Mouse (Mus musculus) frontal cortex, postnatal 14 days (tissue): Measurements from ENCODE around the gene Csnk2a2.
A peak's percentile ranks its signal among the peaks of the same experiment; 100 is the strongest.

ENCODE experiments used
- DNase-seq, 2 experiments: peaks; one replicate each; pipeline ENCODE4 v3.0.0; 2022; ENCODE audit warnings: low spot score in 2 of 2

Csnk2a2 gene

DNA sequence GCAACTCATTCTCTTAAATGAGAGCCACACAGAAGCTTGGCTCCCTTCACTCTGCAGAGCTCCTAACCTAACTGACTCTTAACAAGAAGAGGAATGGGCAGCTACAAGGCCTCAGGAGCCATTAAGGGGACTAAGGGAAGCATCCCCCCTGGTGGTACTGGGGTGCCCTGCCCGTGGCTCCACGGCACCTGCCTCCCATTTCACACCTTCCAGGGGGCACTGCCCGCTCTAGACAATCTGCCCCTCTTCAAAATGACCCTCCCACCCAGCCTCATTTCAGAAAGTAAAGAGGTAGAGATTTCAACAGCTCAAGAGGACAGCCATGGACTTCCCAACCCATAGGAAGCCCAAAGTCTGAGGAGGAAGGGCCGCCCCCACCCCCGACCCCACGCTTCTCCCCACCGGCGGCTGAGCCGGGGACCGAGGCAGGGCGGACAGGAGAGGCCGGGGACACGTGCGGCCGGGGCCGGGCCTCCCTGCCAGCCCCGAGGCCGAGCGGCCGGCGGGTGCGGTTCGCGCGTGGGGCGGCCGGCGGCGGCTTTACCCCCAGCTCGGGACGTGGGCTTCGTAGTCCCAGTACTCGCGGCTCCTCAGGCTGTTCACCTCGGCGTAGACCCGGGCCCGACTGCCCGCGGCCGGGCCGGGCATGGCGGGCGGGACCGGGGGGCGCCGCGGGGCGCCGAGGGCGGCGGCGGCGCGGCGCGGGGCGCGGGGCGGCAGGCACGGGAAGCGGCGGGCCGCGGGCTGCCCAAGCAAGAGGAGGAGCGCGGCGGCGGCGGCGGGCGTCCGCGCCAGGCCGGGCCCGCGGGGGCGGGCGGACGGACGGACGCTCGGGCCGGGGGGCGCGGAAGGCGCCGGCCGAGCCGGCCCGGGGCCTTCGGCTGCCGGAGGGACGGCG lies 1.8 kb downstream of the Csnk2a2 start:
- DNase-seq: no peak

DNA sequence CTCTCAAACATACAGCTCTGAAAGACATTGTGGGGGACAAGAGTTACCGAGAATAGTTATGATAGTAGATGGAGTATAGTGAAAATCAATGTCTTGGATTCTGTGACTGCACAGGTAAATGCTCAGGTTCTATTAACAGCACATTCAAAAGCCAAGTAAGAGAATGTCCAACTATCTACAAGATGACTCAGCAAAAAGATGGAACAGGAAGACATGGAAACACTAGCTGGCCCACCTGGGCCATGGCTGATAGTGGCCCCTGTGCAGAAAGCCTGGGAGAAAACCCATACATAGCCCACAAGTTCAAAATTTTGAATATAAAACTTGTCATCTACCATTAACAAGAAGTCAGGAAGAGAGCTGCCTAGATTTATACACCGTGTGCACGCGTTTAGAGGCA lies 19.8 kb downstream of the Csnk2a2 start:
- no peak for DNase-seq

DNA sequence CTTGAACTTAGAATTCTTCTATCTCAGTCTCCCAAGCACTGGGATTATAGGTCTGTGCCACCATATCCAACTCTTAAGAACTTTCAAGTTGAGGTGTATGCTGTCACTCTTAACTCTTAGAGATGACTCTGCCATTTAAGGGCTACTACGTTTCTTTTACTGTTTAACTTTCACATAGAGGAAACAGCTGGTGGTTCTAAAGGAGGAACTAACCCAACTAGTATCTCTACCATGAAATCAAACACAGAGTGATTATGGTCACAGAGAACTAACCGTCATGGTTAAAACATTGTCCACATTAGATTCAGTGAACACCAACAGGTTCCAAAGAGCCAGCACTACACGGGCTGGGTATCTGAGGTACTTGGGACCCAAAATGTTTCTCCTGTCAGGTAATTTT lies 20.8 kb downstream of the Csnk2a2 start:
- no peak for DNase-seq

DNA sequence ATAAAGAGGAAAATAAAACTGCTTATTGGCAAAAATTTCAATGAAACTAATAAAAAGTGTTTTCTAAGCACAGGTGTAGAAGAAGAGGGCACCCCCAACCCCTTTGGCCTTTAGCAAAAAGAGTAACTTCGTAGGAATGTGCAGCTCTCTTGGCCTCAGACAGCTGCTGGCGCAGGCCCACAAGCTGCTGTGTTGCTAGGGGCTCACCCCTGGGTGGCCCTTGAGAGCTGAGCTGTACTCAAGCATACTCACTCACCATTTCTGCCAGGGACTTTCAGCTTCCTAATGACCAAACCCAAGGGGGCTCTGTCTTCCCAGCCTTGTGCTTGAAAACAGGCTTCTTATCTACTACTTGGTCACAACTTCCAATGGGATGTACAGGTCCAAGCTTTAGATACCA lies 23.3 kb downstream of the Csnk2a2 start:
- DNase-seq: no peak

DNA sequence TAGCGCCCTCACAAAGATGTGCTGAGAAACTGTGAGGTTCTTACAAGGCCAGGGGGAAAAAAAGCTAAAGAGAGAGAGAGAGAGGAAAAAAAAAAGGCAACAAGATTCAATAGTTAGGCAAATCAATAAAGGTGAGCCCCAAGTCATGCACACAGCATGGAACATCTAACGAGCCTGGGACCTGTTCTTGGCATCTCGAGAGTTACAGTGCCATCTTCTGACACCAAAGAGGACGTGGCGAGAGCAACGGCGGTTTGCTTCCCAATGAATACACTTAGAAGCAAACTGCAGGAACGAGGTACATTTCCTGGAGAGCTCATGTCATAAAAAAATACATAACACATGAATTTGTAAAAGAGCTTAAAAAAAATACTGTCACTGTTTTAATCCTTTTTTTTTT lies 37.3 kb downstream of the Csnk2a2 start:
- no peak for DNase-seq

DNA sequence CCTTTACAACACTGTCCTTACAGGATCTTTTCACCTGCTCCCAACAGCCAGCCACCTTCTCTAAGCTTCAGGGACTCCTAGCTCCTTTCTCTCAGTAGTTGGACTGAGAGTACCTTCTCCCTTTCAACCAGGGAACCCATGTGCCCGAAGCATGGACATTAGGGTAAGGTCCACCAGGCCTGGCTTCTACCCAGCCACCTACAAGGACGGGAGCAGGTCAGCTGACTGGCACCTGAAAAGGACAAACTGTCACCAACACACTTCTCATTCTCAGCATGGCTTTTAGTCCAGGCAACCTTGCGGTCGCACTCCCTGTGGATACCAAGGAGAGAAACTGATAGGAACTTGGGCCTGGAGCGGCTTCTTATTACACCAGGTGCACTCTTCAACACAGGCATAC lies 39.6 kb downstream of the Csnk2a2 start:
- no peak for DNase-seq

DNA sequence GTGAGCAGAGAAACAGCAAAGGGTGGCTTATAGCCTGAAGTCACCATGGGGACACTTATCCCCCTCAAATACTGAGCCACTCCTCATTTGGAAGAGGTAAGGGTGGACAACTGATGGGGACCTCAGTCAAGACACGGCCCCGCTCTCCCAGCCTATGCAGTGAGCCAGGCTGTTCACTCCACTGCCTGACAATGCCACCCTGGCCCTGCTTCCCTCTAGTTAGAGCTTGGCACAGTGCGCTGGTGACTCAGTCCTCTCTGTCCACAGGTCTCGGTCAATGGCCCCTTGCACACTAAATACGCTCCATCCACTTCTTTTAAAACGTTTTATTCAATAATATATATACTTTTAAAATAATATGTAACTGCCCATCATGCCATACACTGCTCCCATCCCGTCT lies 42.2 kb downstream of the Csnk2a2 start:
- DNase-seq: no peak

DNA sequence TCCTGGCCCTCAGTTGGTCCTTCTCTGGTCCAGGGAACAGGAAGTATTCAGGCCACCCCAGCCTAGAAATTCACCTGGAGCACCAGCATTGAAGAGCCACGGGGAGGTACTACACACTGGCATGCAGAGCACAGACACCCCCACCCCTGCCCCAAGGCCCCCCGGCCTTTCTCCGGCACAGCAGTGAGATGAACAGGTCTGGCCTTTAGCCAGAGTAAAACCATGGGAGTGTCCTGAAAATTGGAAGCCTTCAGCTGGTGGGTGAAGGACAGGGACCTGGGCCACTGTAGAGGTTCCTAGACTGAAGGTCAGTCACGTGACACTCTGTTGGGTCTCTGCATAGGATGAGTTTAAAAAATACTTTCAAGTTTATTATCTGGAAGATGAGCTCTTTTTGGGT lies 44.8 kb downstream of the Csnk2a2 start:
- DNase-seq: no peak

DNA sequence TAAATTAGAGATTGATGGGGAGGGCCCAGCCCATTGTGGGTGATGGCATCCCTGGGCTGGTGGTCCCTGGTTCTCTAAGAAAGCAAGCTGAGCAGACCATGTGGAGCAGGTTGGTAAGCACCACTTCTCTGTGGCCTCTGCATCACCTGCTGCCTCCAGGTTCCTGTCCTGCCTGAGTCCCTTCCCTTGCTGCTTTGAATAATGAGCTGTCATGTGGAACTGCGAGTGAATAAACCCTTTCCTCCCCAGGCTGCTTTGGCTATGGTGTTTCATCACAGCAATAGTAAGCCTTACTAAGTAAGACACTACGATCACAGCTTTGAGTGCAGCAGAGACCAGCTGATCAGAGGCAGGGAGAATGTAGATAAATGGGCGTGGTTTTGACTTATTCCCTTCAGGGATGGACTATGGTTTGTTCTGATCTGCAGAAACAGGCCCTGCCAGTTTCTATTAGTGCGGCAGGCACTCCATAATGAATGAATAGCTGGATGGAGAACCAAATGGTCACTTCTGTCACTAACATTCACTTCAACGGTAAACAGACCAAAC lies 48.3 kb downstream of the Csnk2a2 start:
- no peak for DNase-seq

DNA sequence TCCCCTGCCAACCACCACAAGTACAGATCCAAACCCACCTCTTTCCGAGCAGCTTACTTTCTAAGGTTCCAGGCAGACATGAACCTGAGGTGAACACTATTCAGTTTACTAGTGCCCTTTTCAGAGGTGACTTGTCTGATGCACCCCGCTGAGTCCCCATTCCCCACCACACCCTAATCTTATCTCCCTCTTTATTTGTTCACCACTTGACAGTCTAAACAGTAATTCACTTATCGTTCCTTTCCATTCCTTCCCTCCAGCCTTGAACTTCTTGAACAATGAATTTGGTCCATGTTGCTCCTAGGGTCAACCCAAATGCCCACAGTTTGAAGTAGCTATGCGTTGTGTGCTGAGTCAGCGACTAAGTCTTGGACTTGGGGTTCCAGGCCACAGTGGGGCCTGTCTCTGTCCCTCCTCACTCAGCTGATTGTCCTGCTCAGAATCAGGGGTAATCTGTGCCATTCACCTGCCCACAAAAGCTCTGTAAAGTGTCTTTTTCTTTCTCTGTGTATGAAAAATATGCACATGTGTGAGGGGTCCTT lies 49.6 kb downstream of the Csnk2a2 start:
- no peak for DNase-seq

DNA sequence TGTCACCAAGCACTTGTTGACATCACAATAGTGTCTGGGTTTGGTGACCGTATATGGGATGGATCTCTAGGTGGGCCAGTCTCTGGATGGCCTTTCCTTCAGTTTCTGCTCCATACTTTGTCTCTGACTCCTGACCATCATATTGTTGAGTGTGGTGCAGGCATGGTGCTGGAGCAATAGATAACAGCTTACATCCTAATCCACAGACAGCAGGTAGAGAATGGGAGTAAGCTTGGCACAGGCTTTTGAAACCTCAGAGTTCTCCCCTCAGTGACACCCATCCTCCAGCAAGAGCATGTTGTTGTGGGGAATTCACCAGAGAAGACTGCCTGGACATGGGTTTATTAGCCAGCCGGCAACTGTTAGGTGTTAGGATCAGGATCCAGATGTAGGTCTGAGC lies 50.4 kb downstream of the Csnk2a2 start:
- DNase-seq: no peak

DNA sequence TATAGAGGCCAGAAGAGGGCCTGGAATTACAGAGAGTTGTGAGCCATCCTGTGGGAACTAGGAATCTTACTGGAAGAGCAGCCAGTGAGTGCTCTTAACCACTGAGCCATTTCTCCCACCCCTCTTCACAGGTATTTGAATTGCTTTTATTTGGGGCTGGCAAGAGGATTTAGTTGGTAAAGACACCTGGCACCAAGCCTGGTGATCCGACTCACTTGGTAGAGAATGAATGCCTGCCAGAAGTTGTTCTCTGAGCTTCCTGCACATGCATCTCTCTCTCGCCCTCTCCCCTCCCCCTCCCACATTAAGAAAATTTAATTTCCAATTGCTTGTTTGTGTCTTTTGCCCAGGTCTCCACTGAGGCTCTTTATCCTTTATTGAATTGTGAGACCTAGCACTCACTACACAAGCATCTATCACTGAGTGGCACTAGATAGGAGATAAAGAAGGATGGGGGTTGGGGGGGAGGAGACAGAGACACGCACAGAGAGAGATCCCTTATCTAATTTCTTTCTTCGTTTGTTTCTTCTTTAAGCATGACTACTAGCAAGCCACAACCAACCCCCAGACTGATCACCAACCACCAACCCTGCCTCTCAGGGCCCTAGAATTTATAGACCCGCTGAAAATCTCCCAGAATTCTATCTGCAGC lies 52.4 kb downstream of the Csnk2a2 start:
- DNase-seq: no peak

DNA sequence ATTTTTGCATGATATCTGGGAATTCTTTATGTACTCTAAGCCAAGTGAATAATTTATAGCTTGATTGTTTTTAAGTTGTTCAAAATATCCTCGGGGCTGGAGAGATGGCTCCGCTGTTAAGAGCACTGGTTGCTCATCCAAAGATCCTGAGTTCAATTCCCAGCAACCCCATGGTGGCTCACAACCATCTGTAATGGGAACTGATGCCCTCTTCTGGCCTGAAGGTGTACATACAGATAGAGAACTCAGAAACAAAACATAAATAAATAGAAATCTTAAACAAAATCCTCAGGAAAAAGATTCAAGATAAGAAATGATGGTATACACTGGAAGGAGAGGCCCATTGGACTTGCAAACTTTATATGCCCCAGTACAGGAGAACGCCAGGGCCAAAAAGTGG lies 53.9 kb downstream of the Csnk2a2 start:
- no peak for DNase-seq

DNA sequence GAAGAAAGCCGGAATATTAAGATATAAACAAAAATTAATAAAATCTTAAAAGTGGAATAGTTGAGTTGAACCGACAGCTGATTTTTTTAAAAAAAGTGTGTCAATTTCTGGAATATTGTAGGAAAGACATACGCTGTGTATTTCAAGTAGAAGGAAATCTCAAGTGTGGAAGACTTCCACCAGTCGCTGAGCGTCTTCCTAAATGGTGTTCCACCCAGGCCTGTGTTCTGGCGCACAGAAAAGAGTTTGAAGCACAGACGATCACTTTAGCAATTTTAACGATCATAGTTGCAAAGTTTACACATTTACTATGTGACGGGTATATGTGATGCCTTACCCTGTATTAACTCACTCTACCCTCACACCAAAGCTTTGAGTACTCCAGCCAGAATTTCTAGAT lies 54.4 kb downstream of the Csnk2a2 start:
- no peak for DNase-seq

DNA sequence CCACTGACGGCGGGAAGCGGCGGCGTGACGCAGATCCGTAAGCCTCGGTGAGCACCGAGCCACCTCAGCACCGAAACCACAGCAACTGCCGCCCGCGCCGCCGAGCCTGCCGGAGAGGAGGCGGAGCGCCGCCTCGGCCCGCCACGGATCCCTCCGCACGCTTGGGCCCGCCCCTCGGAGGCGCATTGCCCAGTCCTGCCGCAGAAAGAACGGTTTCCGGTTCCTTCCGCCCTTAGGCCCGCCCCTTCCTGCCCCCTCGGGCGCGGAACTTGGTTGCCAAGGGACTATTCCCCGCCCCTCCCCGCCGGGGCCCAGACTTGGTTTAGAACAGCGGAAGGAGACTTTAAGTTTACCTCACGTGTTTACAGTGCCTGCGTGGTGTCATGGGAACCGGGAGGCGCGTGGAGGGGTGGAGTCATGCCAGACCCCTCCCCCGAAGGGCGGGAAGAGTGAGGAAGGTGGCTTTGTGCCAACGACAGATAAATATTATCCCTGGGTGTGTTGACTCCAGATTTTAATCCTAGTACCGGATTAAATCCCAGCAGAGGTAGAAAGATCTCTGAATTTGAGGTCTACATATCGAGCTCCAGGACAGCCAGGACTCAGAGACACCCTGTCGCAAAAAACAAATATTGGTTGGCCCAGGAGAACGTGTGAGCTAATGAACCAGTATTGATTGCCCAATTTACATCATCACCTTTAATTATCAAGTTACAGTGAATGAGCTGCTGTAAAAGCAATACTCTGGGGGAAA lies 55.0 kb downstream of the Csnk2a2 start, which contains the start of gene Cfap20:
Gene Cfap20, minus strand, starts transcription at position 184 of the 754 bp plus-strand sequence.
- DNase-seq: peak; percentile 99

DNA sequence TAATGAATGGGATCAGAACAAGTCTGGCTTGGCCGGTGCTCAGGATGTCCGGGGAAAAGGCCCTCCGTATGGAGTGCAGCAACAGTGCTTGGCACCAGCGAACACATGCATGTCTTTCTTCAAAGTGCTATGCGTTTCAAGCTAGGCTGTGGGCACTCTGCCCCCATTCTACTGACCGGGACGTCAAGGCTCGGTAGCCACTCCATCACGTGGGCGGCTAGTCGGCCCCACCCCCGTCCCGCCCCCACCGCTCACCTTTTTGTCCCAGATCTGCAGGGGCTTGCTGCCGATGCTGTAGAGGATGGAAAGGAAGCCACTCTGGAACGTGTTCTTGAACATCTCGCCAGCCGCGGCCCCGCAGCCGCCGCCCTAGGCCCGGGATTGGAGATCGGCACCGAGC lies 55.6 kb downstream of the Csnk2a2 start:
- DNase-seq: peak in 1 of 2 experiments; percentile 22

DNA sequence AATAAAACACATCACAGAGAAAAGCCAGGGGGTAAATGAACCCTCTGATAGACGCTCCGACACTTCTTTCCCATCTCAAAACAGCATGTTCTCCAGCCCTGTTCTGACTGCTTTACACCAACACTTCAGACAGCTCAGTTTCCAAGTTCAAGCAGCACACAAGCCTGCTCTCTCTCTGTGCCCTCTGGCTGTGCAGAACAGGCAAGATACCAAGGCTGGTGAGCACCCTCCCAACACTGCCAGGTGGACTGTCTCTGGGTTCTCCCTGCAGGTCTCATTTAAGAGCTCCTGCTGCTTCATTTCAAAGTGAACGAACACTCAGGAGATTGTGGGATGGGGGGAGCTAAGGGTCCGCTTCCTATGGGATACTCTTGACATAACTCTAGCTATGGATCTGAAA lies 56.7 kb downstream of the Csnk2a2 start:
- DNase-seq: no peak

DNA sequence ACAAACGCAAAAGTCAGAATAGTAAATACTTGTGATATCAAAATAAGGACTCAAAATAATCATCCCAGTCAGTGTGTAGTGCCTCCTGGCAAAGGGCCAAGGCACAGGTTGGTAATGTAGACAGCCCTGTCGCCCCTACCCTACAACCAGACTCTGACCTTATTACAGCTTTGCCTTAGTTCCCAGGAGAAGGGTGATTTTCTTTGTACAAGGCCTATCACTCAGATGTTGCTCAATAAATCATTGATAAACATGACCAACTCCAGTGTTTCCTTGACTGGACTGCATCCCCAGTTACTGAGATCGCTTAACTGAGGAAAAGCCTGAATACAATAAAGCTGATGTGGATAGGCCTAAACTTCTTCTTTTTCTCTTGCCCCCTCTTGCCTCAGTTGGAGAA lies 57.4 kb downstream of the Csnk2a2 start:
- DNase-seq: no peak

DNA sequence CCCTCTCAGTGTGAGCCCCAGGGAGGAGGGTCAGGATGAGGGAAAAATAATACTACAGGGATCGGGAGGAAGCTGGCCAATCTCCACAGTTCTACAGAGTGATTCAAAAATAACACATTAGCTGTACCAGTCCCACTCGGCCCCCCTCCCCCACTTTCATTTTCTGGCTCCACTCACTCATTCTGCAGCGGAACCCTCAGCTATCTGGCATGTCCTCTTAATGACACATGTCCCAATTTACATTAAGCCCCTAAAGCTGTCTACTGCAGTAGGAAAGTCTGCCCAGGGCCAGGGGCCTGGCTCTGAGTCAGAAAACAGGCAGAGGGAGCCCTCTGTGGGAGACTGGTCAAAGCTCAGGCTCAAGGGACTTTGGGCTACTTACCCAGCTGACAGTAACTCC lies 59.9 kb downstream of the Csnk2a2 start:
- DNase-seq: peak in 1 of 2 experiments; percentile 50

DNA sequence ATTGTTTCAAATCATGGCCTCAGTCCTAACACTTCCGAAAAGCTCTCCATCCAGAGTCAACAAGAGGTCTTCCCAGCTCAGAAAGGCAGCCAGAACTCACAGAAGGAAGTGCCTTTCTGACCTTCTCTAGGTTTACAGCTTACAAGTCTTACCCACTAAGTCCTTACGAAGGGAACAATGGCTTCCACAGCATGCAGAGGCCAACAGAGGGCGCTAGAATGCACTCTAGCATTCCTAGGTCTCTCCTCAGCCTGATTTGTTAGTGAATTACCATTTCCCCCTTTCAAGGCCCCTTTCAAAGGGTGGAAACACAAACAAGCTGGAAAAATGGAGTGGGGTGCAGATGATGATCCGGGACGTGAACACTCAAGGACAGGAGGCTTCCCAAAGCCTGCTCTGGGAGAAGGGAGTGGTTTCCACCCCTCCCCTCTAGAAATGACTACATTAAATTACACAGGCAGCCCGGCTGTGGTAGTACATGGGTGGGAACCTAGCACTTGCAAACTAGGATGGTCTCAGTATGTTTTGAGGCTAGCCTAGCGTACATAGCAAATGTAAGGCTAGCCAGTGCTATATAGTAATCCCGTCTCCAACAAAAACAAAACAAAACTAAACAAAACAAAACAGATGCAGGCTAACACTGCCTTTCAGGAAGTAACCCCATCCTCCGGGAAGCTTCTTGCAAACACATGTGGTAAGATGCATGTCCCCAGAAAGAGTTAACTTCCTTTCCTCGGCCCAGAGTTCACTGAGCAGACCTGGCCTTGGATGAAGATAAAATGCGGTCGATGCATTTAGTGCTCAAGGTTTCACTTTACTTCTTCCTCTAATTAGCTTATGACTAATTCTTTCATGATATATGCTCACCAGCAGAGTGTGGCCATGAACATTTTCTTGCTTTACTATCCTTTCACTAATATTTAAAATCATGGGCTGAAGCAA lies 62.0 kb downstream of the Csnk2a2 start:
- peak; percentile 51 to 59 for DNase-seq

DNA sequence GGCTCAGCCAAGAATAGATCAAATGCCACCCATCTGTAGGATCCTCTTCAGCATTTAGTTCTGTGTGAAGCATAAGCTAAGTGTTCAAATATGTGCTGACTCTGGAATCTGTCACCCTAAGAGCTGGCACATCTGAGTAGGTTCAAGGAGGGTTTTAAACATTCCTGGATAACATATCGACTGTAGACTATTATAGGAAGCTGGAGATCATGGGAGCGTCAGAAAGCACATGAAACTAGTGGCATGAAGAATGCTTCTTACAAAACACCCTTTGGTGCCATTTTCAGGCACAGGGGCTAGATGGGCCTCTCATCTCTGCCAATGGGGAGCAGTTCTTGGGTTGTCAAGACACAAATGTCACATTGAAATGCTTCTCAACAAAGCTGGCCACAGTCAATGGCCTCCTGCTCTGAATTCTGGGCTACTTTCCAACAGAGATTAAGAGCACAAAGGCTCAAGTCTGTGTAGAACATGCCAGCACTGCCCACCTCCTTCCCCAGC lies 63.0 kb downstream of the Csnk2a2 start:
- DNase-seq: no peak
